Mouse (Mus musculus) embryonic facial prominence, embryonic 10.5 days (tissue): ENCODE data around the gene Jsrp1. TPM values are rescaled to one million over a fixed set of nuclear protein-coding genes. Genes with fewer than 3 reads are reported as not detected.
"Not testable (repeated sequence)": the region's sequence is repeated elsewhere in the genome, so short reads cannot be mapped to it uniquely, and the experiment has no call there.

ENCODE experiments used
- DNase-seq: peaks from one replicate; pipeline ENCODE4 v3.0.0-alpha.2; 2017; ENCODE audit warnings: low spot score
- H3K27ac ChIP-seq: fragments of 300-500 bp; sonication (generic); replicated peaks from 2 replicates; pipeline ENCODE4 v1.5.1; 2016; ENCODE audit warnings: mild to moderate bottlenecking
- H3K27me3 ChIP-seq: fragments of 300-500 bp; sonication (generic); replicated peaks from 2 replicates; pipeline ENCODE4 v1.6.1; 2016; ENCODE audit warnings: low read depth, mild to moderate bottlenecking; ENCODE audit not compliant: poor library complexity, severe bottlenecking
- H3K36me3 ChIP-seq: fragments of 300-500 bp; sonication (generic); replicated peaks from 2 replicates; pipeline ENCODE4 v1.6.1; 2016; ENCODE audit warnings: mild to moderate bottlenecking, moderate library complexity
- H3K4me1 ChIP-seq: fragments of 300-500 bp; sonication (generic); 2 replicates; pipeline ENCODE4 v1.6.1; 2016
- H3K4me3 ChIP-seq: fragments of 300-500 bp; sonication (generic); 2 replicates; pipeline ENCODE4 v1.5.1; 2016; ENCODE audit warnings: mild to moderate bottlenecking, moderate library complexity
- H3K9me3 ChIP-seq: fragments of 300-500 bp; sonication (generic); 2 replicates; pipeline ENCODE4 v1.6.1; 2016; ENCODE audit warnings: mild to moderate bottlenecking
- WGBS: fragments of 180-500 bp; shearing (Covaris S2); methylation state at CpG from one replicate; pipeline ENCODE4 v1.1.7; 2016; 5-methylcytosine and 5-hydroxymethylcytosine counted together
- polyA plus RNA-seq: library from polyadenylated mRNA; unstranded; fragments of >200 nt; fragmentation: Nextera tagmentation; extraction: Ambion mirVana; gene quantifications from 2 replicates; pipeline ENCODE4 v1.2.1, GENCODE M21; 2016

Gene Jsrp1
- polyA plus RNA-seq, 1 experiment from 2014 or later: 0.52 TPM

- peaks cover 25% of the 10 kb centered on the region for H3K27me3 ChIP-seq
- H3K4me3 ChIP-seq: peak overlapping the region; percentile 3; the same call in 1 of the 2 replicates
- no peak overlapping the region for H3K27ac ChIP-seq
- H3K9me3 ChIP-seq: peaks cover 7% of the 10 kb centered on the region
- peaks cover 32% of the 10 kb centered on the region for H3K36me3 ChIP-seq
- 64% methylated on average over 1 of the region's 1 CpGs for WGBS
- no peak for DNase-seq
- H3K4me1 ChIP-seq: peaks cover 63% of the 10 kb centered on the region
Observed at GRCm38 (mm10) chr10:80829359-80830278, 16.3 kb upstream of the Jsrp1 start.

GRCm38 (mm10) chr10:80828587-80828986 lies 15.3 kb upstream of the Jsrp1 start:
- WGBS: 82% methylated on average over 9 of the region's 9 CpGs
- peaks cover 28% of the 10 kb centered on the region for H3K36me3 ChIP-seq
- H3K9me3 ChIP-seq, H3K27ac ChIP-seq, DNase-seq: not testable (repeated sequence)
- peak overlapping the region; percentile 92 for H3K4me3 ChIP-seq
- H3K4me1 ChIP-seq: peaks cover 60% of the 10 kb centered on the region
- peaks cover 15% of the 10 kb centered on the region for H3K27me3 ChIP-seq

DNA sequence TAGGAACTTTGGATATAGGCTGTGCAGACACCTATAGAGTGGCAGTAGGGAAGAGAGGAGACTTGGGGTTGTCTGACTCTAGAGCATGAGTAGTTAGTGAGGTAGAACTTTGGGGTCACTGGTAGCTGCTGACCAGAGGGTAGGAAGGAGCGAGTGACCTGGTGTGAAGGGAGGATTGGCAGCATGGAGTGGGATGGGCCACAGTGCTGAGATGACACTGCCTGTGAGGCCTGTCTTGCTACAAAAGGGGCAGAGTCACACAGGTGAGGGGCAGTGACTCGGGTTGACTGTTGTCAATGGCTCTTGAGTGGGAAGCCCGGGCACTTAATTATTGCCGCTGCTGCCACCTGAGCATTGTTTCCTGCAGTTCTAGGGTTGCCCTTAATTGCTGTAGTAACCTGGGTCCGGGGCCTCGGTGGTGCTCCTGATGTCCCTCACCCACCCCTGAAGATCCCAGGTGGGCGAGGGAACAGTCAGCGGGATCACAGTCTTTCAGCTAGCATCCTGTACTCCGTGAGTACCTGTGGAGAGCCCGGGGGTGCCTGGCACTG lies 14.6 kb upstream of the Jsrp1 start:
- Histone ChIP-seq H3K36me3 (peaks cover 28% of the 10 kb centered on the region), H3K4me3 (peak overlapping the region; percentile 92), H3K4me1 (peaks cover 53% of the 10 kb centered on the region), H3K9me3 (no peaks in the 10 kb centered on the region), H3K27ac (no peak overlapping the region), H3K27me3 (peaks cover 8% of the 10 kb centered on the region; the same call in 1 of the 2 replicates)
- DNase-seq: no peak
- WGBS: 87% methylated on average over 10 of the region's 10 CpGs

GRCm38 (mm10) chr10:80827063-80827869 lies 14.0 kb upstream of the Jsrp1 start:
- WGBS: 9% methylated on average over 29 of the region's 29 CpGs

GRCm38 (mm10) chr10:80826151-80827062 lies 13.1 kb upstream of the Jsrp1 start, which contains the start of gene Oaz1:
Gene Oaz1, plus strand, starts transcription at chr10:80826656.
- peak; percentile 98 for DNase-seq
- no peaks in the 10 kb centered on the region for H3K9me3 ChIP-seq
- peak within 1 kb of the TSS; percentile 97 for H3K27ac ChIP-seq
- under 1% methylated on average over 82 of the region's 82 CpGs for WGBS
- peaks cover 28% of the 10 kb centered on the region for H3K36me3 ChIP-seq
- peak within 1 kb of the TSS; percentile 92 for H3K4me3 ChIP-seq
- H3K27me3 ChIP-seq: no peaks in the 10 kb centered on the region
- H3K4me1 ChIP-seq: peaks cover 39% of the 10 kb centered on the region

More at GRCm38 (mm10) chr10:80827063-80827869, 14.0 kb upstream of the Jsrp1 start:
- Histone ChIP-seq H3K27me3 (0 out of 2 replicates have a peak, but pooled peaks cover 2% of the 10 kb centered on the region), H3K4me3 (peak overlapping the region; percentile 92), H3K9me3 (no peaks in the 10 kb centered on the region), H3K27ac (peak overlapping the region; percentile 97), H3K36me3 (peaks cover 28% of the 10 kb centered on the region), H3K4me1 (peaks cover 47% of the 10 kb centered on the region)
- no peak for DNase-seq

DNA sequence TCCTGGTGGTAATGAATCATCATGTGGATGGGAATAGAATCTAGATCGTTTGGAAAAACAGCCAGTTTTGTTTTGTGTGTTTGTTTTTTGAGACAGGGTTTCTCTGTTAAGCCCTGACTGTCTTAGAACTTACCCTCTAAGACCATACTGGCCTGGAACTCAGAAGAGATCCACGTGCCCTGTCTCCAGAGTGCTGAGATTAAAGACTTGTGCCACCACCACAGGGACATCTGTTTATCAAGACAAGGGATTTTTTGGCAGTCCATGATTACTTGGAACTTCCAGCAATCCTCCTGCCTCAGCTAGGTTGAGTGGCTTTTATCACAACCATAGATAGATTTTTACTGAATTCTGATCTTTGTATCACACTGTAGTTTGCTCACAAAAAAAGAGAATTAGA lies 11.5 kb upstream of the Jsrp1 start:
- Histone ChIP-seq H3K4me3 (no peak overlapping the region), H3K36me3 (peaks cover 20% of the 10 kb centered on the region), H3K9me3 (no peaks in the 10 kb centered on the region), H3K4me1 (peaks cover 23% of the 10 kb centered on the region), H3K27me3 (no peaks in the 10 kb centered on the region), H3K27ac (no peak overlapping the region)
- WGBS: 81% methylated on average over 2 of the region's 2 CpGs
- DNase-seq: no peak

DNA sequence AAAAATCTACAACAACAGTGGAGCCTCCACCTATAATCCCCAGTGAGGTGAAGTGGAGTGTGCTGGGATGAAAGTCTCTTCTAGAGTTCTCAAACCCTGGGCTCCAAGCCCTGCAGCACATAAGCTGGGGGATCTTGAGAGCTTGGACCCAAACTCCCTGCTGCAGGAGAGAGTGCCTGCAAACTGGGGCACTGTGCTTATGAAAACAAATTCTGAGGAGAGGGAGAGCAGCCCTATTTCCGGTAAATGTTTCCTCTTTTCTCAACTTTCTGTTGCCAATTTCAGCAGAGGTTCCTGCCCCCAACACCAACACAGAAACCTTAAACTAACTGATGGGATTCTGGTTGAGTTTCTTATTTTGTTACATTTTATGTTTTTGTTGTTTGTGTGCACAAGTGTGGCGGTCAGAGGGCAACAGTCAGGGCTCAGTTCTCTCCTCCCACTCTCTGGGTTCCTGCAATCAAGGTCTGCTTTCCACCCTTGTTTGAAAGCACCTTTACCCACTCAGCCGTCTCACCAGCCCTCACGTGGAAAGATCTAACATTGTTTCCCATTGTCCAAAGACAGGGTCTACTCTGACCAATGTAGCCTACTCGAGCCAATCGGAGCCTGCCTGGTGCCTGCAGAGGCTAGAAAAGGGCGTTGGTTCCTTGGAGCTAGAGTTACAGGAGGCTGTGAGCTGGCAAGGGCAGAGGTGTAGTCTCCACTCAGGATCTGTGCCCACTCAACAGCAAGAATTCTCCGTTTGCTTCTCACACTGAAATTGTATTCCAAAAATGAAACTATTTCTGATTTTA lies 10.7 kb upstream of the Jsrp1 start:
- H3K36me3 ChIP-seq: peaks cover 12% of the 10 kb centered on the region
- no peak overlapping the region; the same call in 1 of the 2 replicates for H3K27ac ChIP-seq
- 67% methylated on average over 8 of the region's 8 CpGs for WGBS
- no peaks in the 10 kb centered on the region for H3K9me3 ChIP-seq
- no peak for DNase-seq
- H3K27me3 ChIP-seq: no peaks in the 10 kb centered on the region
- peaks cover 16% of the 10 kb centered on the region for H3K4me1 ChIP-seq
- H3K4me3 ChIP-seq: no peak overlapping the region

- no peaks in the 10 kb centered on the region for H3K27me3 ChIP-seq
- no peak overlapping the region for H3K4me3 ChIP-seq
- 85% methylated on average over 1 of the region's 1 CpGs for WGBS
- H3K9me3 ChIP-seq: no peaks in the 10 kb centered on the region
- no peak for DNase-seq
- H3K27ac ChIP-seq: no peak overlapping the region
- H3K4me1 ChIP-seq: peaks cover 12% of the 10 kb centered on the region
- peaks cover 7% of the 10 kb centered on the region for H3K36me3 ChIP-seq
Observed at GRCm38 (mm10) chr10:80823316-80823715, 10.0 kb upstream of the Jsrp1 start.

DNA sequence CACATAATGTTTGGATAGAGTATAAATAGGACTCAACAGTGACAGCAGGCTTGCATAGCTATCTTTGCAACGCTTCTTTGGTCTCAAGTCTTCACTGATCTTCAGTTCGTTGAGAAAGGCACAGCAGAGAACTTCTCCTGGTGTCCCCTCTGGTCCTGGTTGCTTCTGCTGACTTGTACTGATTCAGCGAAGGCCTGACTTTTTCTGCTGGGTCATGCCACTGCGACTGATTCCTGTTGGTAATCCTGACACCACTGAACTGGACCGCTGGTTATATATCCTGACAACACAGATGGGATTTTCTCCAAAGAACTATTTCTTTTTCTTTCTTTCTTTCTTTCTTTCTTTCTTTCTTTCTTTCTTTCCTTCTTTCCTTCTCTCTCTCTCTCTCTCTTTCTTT lies 9.2 kb upstream of the Jsrp1 start:
- WGBS: 89% methylated on average over 5 of the region's 5 CpGs
- Histone ChIP-seq H3K9me3 (no peaks in the 10 kb centered on the region), H3K4me1 (peaks cover 4% of the 10 kb centered on the region), H3K36me3 (no peaks in the 10 kb centered on the region), H3K4me3 (no peak overlapping the region), H3K27me3 (no peaks in the 10 kb centered on the region), H3K27ac (no peak overlapping the region)
- DNase-seq: no peak

- Histone ChIP-seq H3K27ac (no peak overlapping the region), H3K27me3 (no peaks in the 10 kb centered on the region), H3K36me3 (no peaks in the 10 kb centered on the region), H3K9me3 (no peaks in the 10 kb centered on the region), H3K4me1 (peaks cover 2% of the 10 kb centered on the region; the same call in 1 of the 2 replicates), H3K4me3 (no peak overlapping the region)
- DNase-seq: no peak
- 47% methylated on average over 2 of the region's 2 CpGs for WGBS
Observed at GRCm38 (mm10) chr10:80821991-80822390, 8.7 kb upstream of the Jsrp1 start.

GRCm38 (mm10) chr10:80819406-80819805 lies 6.1 kb upstream of the Jsrp1 start:
- DNase-seq: no peak
- WGBS: 52% methylated on average over 3 of the region's 3 CpGs

More at GRCm38 (mm10) chr10:80819406-80819805, 6.1 kb upstream of the Jsrp1 start:
- Histone ChIP-seq H3K27me3 (no peaks in the 10 kb centered on the region), H3K36me3 (no peaks in the 10 kb centered on the region), H3K4me3 (no peak overlapping the region), H3K9me3 (no peaks in the 10 kb centered on the region), H3K4me1 (no peaks in the 10 kb centered on the region), H3K27ac (no peak overlapping the region)
